Mouse (Mus musculus): Measurements from ENCODE around the gene H2-M3. TPM values are rescaled to one million over a fixed set of nuclear protein-coding genes. Genes with fewer than 3 reads are reported as not detected.
A peak's percentile ranks its signal among the peaks of the same experiment; 100 is the strongest.

Gene H2-M3
- total and polyA plus RNA-seq, 2 experiments from 2014 or later: 0.42 to 2.9 TPM

DNA sequence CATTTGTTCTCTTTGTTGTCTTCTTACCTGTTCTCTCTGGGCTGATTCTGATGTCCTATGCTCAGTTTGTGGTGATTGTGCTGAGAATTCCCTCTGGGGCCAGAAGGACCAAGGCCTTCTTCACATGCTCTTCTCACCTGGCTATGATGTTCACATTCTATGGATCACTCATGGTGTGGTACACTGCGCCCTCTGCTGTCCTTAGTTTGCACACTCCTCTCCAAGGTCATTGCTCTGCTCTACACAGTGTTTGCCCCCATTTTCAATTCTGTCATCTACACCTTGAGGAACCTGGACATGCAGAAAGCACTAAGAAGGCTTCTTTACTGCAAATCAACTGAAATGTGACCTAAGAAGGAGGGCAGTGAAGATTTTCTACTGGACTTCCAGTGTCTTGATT is 19.5 kb upstream of the H2-M3 start:
- no peak overlapping the region for H3K4me2 ChIP-seq (ENCODE audit: low read depth, low read length)
- no peaks in the 10 kb centered on the region for H3K36me3 ChIP-seq (replicated peaks; ENCODE audit: control insufficient read depth, insufficient read depth, low read length)
- H3K9me3 ChIP-seq (replicated peaks; ENCODE audit: control insufficient read depth, low read length): no peaks in the 10 kb centered on the region
- no peaks in the 10 kb centered on the region for H3K4me1 ChIP-seq (ENCODE audit: control insufficient read depth, insufficient read depth)
- no peak for ATAC-seq (ENCODE audit: insufficient read depth, low read depth)
- no peaks in the 10 kb centered on the region for H3K27me3 ChIP-seq (ENCODE audit: control insufficient read depth, insufficient read depth, low read length)
- H3K4me3 ChIP-seq (ENCODE audit: low read depth, low read length): no peak overlapping the region
- TF ChIP-seq CTCF (IDR thresholded peaks at IDR 0.05; ENCODE audit: low read depth) (peak; percentile 38), EP300 (IDR thresholded peaks at IDR 0.05; ENCODE audit: low read depth) (no peak)
- no peak for DNase-seq (ENCODE audit: low spot score)
- WGBS: 5% methylated on average over 1 of the region's 1 CpGs
- H3K27ac ChIP-seq (ENCODE audit: low read depth): no peak overlapping the region
- no peak overlapping the region for H3K9ac ChIP-seq (replicated peaks; ENCODE audit: low read depth, low read length)

DNA sequence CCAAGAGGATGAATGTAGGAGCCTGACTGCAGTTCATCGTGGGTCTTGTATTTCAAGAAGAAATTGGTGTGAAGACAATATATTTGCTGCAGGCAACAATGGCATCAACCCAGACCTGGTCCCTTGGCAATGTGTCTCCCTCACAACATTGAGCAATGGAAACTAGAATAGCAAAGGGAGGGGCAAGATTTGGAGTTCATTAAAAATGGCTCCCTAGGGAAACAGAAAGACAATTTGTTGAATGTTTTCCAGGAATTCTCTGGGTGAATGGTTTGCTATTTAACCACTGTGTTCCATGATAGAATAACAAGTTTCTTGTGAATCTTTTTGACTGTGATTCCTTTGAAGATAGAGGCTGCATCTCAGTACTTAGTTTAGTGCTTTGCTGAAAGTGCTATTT is 6.4 kb upstream of the H2-M3 start, which contains the start of gene Olfr98:
Gene Olfr98 (minus strand): TSS at position 124 of the 400 bp plus-strand sequence.
- no peak within 1 kb of the TSS for H3K4me2 ChIP-seq (ENCODE audit: low read depth, low read length)
- H3K4me1 ChIP-seq (ENCODE audit: control insufficient read depth, insufficient read depth): no peaks in the 10 kb centered on the region
- H3K36me3 ChIP-seq (replicated peaks; ENCODE audit: control insufficient read depth, insufficient read depth, low read length): no peaks in the 10 kb centered on the region
- H3K9me3 ChIP-seq (replicated peaks; ENCODE audit: control insufficient read depth, low read length): no peaks in the 10 kb centered on the region
- no peak within 1 kb of the TSS for H3K4me3 ChIP-seq (ENCODE audit: low read depth, low read length)
- DNase-seq (ENCODE audit: low spot score) (no peak), ATAC-seq (ENCODE audit: insufficient read depth, low read depth) (no peak)
- TF ChIP-seq CTCF (IDR thresholded peaks at IDR 0.05; ENCODE audit: low read depth) (no peak), EP300 (IDR thresholded peaks at IDR 0.05; ENCODE audit: low read depth) (no peak)
- 48% methylated on average over 1 of the region's 1 CpGs for WGBS
- no peaks in the 10 kb centered on the region for H3K27me3 ChIP-seq (ENCODE audit: control insufficient read depth, insufficient read depth, low read length)
- no peak within 1 kb of the TSS for H3K9ac ChIP-seq (replicated peaks; ENCODE audit: low read depth, low read length)
- H3K27ac ChIP-seq (ENCODE audit: low read depth): no peak within 1 kb of the TSS

GRCm38 (mm10) chr17:37270702-37271092 is 677 bp downstream of the H2-M3 start:
- DNase-seq (ENCODE audit: low spot score) (peak; percentile 34), ATAC-seq (ENCODE audit: insufficient read depth, low read depth) (peak; percentile 45)
- 0 out of 2 replicates have a peak, but pooled peaks cover 3% of the 10 kb centered on the region for H3K4me1 ChIP-seq (ENCODE audit: control insufficient read depth, insufficient read depth)
- H3K4me2 ChIP-seq (ENCODE audit: low read depth, low read length): peak overlapping the region; percentile 97
- no peaks in the 10 kb centered on the region for H3K36me3 ChIP-seq (replicated peaks; ENCODE audit: control insufficient read depth, insufficient read depth, low read length)
- no peaks in the 10 kb centered on the region for H3K27me3 ChIP-seq (ENCODE audit: control insufficient read depth, insufficient read depth, low read length)
- H3K9ac ChIP-seq (replicated peaks; ENCODE audit: low read depth, low read length): peak overlapping the region; percentile 44
- TF ChIP-seq EP300 (IDR thresholded peaks at IDR 0.05; ENCODE audit: low read depth) (no peak), CTCF (IDR thresholded peaks at IDR 0.05; ENCODE audit: low read depth) (no peak)
- H3K27ac ChIP-seq (ENCODE audit: low read depth): no peak overlapping the region
- peak overlapping the region; percentile 69 for H3K4me3 ChIP-seq (ENCODE audit: low read depth, low read length)
- no peaks in the 10 kb centered on the region for H3K9me3 ChIP-seq (replicated peaks; ENCODE audit: control insufficient read depth, low read length)
- WGBS: 42% methylated on average over 8 of the region's 8 CpGs

- ATAC-seq (ENCODE audit: insufficient read depth, low read depth) (no peak), DNase-seq (ENCODE audit: low spot score) (no peak)
- no peaks in the 10 kb centered on the region for H3K9me3 ChIP-seq (replicated peaks; ENCODE audit: control insufficient read depth, low read length)
- TF ChIP-seq CTCF (IDR thresholded peaks at IDR 0.05; ENCODE audit: low read depth) (no peak), EP300 (IDR thresholded peaks at IDR 0.05; ENCODE audit: low read depth) (no peak)
- H3K4me1 ChIP-seq (ENCODE audit: control insufficient read depth, insufficient read depth): no peaks in the 10 kb centered on the region
- no peak overlapping the region for H3K4me2 ChIP-seq (ENCODE audit: low read depth, low read length)
- H3K36me3 ChIP-seq (replicated peaks; ENCODE audit: control insufficient read depth, insufficient read depth, low read length): no peaks in the 10 kb centered on the region
- H3K9ac ChIP-seq (replicated peaks; ENCODE audit: low read depth, low read length): no peak overlapping the region
- H3K27me3 ChIP-seq (ENCODE audit: control insufficient read depth, insufficient read depth, low read length): no peaks in the 10 kb centered on the region
- no peak overlapping the region for H3K4me3 ChIP-seq (ENCODE audit: low read depth, low read length)
- H3K27ac ChIP-seq (ENCODE audit: low read depth): no peak overlapping the region
- 69% methylated on average over 2 of the region's 2 CpGs for WGBS
Observed at GRCm38 (mm10) chr17:37275626-37276248, 5.7 kb downstream of the H2-M3 start.

DNA sequence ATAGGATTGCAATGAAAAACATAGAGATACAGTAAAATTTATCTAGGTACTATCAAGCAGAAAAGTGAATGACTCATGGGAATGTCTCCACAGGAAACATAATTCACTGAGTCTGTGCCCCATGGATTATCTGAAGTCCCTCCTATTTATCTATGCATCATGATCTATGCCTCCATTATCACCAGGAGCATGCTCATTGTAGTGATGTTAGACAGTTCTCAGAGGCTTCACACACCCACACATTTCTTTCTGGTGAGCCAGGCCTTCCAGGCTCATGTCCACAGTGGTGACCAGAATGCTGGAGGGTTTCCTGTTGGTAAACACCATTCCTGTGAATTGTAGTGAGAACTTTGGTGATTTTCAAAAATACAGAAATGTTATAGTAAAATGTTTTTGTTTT is 6.6 kb downstream of the H2-M3 start:
- Histone ChIP-seq H3K9me3 (replicated peaks; ENCODE audit: control insufficient read depth, low read length) (no peaks in the 10 kb centered on the region), H3K4me1 (ENCODE audit: control insufficient read depth, insufficient read depth) (no peaks in the 10 kb centered on the region), H3K36me3 (replicated peaks; ENCODE audit: control insufficient read depth, insufficient read depth, low read length) (no peaks in the 10 kb centered on the region), H3K4me3 (ENCODE audit: low read depth, low read length) (no peak overlapping the region), H3K4me2 (ENCODE audit: low read depth, low read length) (no peak overlapping the region), H3K27me3 (ENCODE audit: control insufficient read depth, insufficient read depth, low read length) (no peaks in the 10 kb centered on the region), H3K9ac (replicated peaks; ENCODE audit: low read depth, low read length) (no peak overlapping the region), H3K27ac (ENCODE audit: low read depth) (no peak overlapping the region)
- TF ChIP-seq CTCF (IDR thresholded peaks at IDR 0.05; ENCODE audit: low read depth) (no peak), EP300 (IDR thresholded peaks at IDR 0.05; ENCODE audit: low read depth) (no peak)
- DNase-seq (ENCODE audit: low spot score): no peak
- no peak for ATAC-seq (ENCODE audit: insufficient read depth, low read depth)

DNA sequence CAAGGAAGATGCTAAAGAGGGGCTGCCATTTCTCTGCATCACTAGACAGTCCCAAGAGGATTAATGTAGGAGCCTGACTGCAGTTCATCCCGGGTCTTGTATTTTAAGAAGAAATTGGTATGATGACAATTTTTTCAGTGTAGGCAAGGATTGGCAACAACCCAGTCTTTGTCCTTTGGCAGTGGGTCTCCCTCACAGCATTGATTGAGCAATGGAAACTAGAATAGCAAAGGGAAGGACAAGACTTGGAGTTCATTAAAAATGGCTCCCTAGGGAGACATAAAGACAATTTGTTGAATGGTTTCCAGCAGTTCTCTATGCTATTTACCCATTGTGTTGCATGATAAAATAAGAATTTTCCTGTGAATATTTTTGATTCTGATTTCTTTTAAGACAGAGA is 10.3 kb downstream of the H2-M3 start:
- Histone ChIP-seq H3K27me3 (ENCODE audit: control insufficient read depth, insufficient read depth, low read length) (no peaks in the 10 kb centered on the region), H3K9me3 (replicated peaks; ENCODE audit: control insufficient read depth, low read length) (no peaks in the 10 kb centered on the region), H3K27ac (ENCODE audit: low read depth) (no peak overlapping the region), H3K36me3 (replicated peaks; ENCODE audit: control insufficient read depth, insufficient read depth, low read length) (no peaks in the 10 kb centered on the region), H3K4me2 (ENCODE audit: low read depth, low read length) (no peak overlapping the region), H3K4me1 (ENCODE audit: control insufficient read depth, insufficient read depth) (no peaks in the 10 kb centered on the region), H3K9ac (replicated peaks; ENCODE audit: low read depth, low read length) (no peak overlapping the region), H3K4me3 (ENCODE audit: low read depth, low read length) (no peak overlapping the region)
- TF ChIP-seq CTCF (IDR thresholded peaks at IDR 0.05; ENCODE audit: low read depth) (no peak), EP300 (IDR thresholded peaks at IDR 0.05; ENCODE audit: low read depth) (no peak)
- WGBS: 50% methylated on average over 1 of the region's 1 CpGs
- ATAC-seq (ENCODE audit: insufficient read depth, low read depth) (no peak), DNase-seq (ENCODE audit: low spot score) (no peak)
